Mouse (Mus musculus) heart, embryonic 14.5 days (tissue): ENCODE results near the gene Olfr304. TPM values are rescaled to one million over a fixed set of nuclear protein-coding genes. Genes with fewer than 3 reads are reported as not detected.

ENCODE experiments used
- ATAC-seq: fragments of 200-750 bp; cut with Nextera tagmentation; 2 replicates; pipeline ENCODE4 v1.8.0; 2017; ENCODE audit warnings: low read depth, moderate TSS enrichment; ENCODE audit not compliant: insufficient number of reproducible peaks, insufficient read depth, low FRiP score
- H3K27ac ChIP-seq, 2 experiments: fragments of 200-500 bp in 1 of 2; fragments of 300-500 bp in 1 of 2; sonication (generic) in 1 of 2; replicated peaks in 1 of 2; 2 replicates each; pipeline ENCODE4 v1.5.1; 2012 to 2014; ENCODE audit warnings: low read depth in 2 of 2, low read length in 2 of 2, control low read depth in 1 of 2, mild to moderate bottlenecking in 1 of 2, mixed read lengths in 1 of 2; ENCODE audit not compliant: control insufficient read depth in 1 of 2, insufficient read depth in 1 of 2
- H3K27me3 ChIP-seq: fragments of 300-500 bp; sonication (generic); 2 replicates; pipeline ENCODE4 v1.6.1; 2014; ENCODE audit warnings: mild to moderate bottlenecking, low read length, control low read depth; ENCODE audit not compliant: control insufficient read depth, insufficient read depth
- H3K36me3 ChIP-seq: fragments of 300-500 bp; sonication (generic); 2 replicates; pipeline ENCODE4 v1.6.1; 2014; ENCODE audit warnings: mild to moderate bottlenecking, control low read depth, low read length, mixed read lengths; ENCODE audit not compliant: control insufficient read depth, insufficient read depth
- H3K4me1 ChIP-seq, 2 experiments: fragments of 200-500 bp in 1 of 2; fragments of 300-500 bp in 1 of 2; sonication (generic) in 1 of 2; 2 replicates each; pipeline ENCODE4 v1.6.1; 2012 to 2014; ENCODE audit warnings: low read length in 2 of 2, control low read depth in 1 of 2, mixed read lengths in 1 of 2; ENCODE audit not compliant: control insufficient read depth in 2 of 2, insufficient read depth in 2 of 2
- H3K4me2 ChIP-seq: fragments of 300-500 bp; sonication (generic); 2 replicates; pipeline ENCODE4 v1.6.1; 2014; ENCODE audit warnings: mild to moderate bottlenecking, low read length
- H3K4me3 ChIP-seq, 2 experiments: fragments of 200-500 bp in 1 of 2; fragments of 300-500 bp in 1 of 2; sonication (generic) in 1 of 2; 2 replicates each; pipeline ENCODE4 v1.5.1; 2012 to 2014; ENCODE audit warnings: low read length in 2 of 2, mild to moderate bottlenecking in 2 of 2, control low read depth in 1 of 2, low read depth in 1 of 2, moderate library complexity in 1 of 2; ENCODE audit not compliant: control insufficient read depth in 1 of 2, insufficient read depth in 1 of 2
- H3K9ac ChIP-seq: fragments of 300-500 bp; sonication (generic); 2 replicates; pipeline ENCODE4 v1.6.1; 2014; ENCODE audit warnings: mild to moderate bottlenecking, low read length
- H3K9me3 ChIP-seq: fragments of 300-500 bp; sonication (generic); 2 replicates; pipeline ENCODE4 v1.6.1; 2016; ENCODE audit warnings: low read length, control low read depth; ENCODE audit not compliant: control insufficient read depth
- WGBS: fragments of 180-500 bp; shearing (Covaris S2); extraction: QIAGEN DNeasy Blood & Tissue Kit; methylation state at CpG from one replicate; pipeline ENCODE4 v1.1.7; 2014; 5-methylcytosine and 5-hydroxymethylcytosine counted together
- polyA plus RNA-seq: library from polyadenylated mRNA; unstranded; fragments of >200 nt; fragmentation: Nextera tagmentation; extraction: Ambion mirVana; gene quantifications from 2 replicates; pipeline ENCODE4 v1.2.1, GENCODE M21; 2014

The Olfr304 gene
- polyA plus RNA-seq, 1 experiment from 2014 or later = not detected

DNA sequence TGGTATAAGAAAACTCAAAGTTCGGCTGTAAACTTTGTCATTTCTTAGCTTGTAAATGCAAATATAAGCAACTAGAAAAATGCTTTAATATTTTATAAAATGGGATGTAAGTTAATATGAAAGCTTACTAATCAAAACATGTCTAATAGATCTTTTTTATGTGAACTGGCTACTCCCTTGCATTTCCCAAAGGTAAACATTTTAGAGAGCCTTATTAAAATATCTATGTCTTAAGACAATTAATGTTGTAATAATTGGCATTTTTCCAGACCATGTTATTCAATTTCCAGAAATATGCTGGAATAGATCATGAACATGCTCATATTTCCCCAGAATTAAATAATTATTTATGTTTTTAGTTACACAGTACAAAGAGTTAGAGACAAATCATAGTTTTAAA lies 49.0 kb downstream of the Olfr304 start, which contains the start of gene Olfr307:
Gene Olfr307, minus strand, starts transcription at position 101 of the 400 bp plus-strand sequence.
- WGBS = 52% methylated on average over 1 of the region's 1 CpGs
- H3K4me1 ChIP-seq = no peaks in the 10 kb centered on the region
- H3K4me2 ChIP-seq = no peak within 1 kb of the TSS
- no peaks in the 10 kb centered on the region for H3K9me3 ChIP-seq
- no peaks in the 10 kb centered on the region for H3K36me3 ChIP-seq
- no peaks in the 10 kb centered on the region for H3K27me3 ChIP-seq
- H3K27ac ChIP-seq = no peak within 1 kb of the TSS
- no peak within 1 kb of the TSS for H3K9ac ChIP-seq
- H3K4me3 ChIP-seq = no peak within 1 kb of the TSS
- ATAC-seq = no peak

Other genes starting within 250 kb of the Olfr304 start
- gene Vmn2r75, start 214.9 kb downstream of the Olfr304 start, polyA plus RNA-seq = not detected in 2 replicates
- not detected in 2 replicates for gene Vmn2r76, start 140.3 kb downstream of the Olfr304 start, polyA plus RNA-seq
- gene Olfr310, start 109.5 kb downstream of the Olfr304 start, polyA plus RNA-seq = not detected in 2 replicates
- gene Olfr309, start 73.0 kb downstream of the Olfr304 start, polyA plus RNA-seq = not detected in 2 replicates
- not detected in 2 replicates for gene Olfr308, start 61.0 kb downstream of the Olfr304 start, polyA plus RNA-seq
- not detected in 2 replicates for gene Olfr307, start 49.1 kb downstream of the Olfr304 start, polyA plus RNA-seq
- not detected in 2 replicates for gene Olfr305, start 19.7 kb downstream of the Olfr304 start, polyA plus RNA-seq
- gene Olfr303, start 11.1 kb upstream of the Olfr304 start, polyA plus RNA-seq = not detected in 2 replicates
- gene Olfr301, start 17.2 kb upstream of the Olfr304 start, polyA plus RNA-seq = not detected in 2 replicates
- not detected in 2 replicates for gene Olfr299, start 73.3 kb upstream of the Olfr304 start, polyA plus RNA-seq
- not detected in 2 replicates for gene Olfr298, start 105.8 kb upstream of the Olfr304 start, polyA plus RNA-seq
- gene Olfr297, start 133.3 kb upstream of the Olfr304 start, polyA plus RNA-seq = not detected in 2 replicates
- not detected in 2 replicates for gene Olfr295, start 197.2 kb upstream of the Olfr304 start, polyA plus RNA-seq
- gene Olfr294, start 230.0 kb upstream of the Olfr304 start, polyA plus RNA-seq = not detected in 2 replicates